Mouse (Mus musculus) adrenal gland (tissue): ENCODE results near the gene Insr.

ENCODE experiments used
- intact Hi-C: fragments of 180-260 bp; cut with DNase I; formaldehyde crosslinking; loops from one replicate; pipeline ENCODE4 v1.15.1; 2025

Gene Insr

DNA sequence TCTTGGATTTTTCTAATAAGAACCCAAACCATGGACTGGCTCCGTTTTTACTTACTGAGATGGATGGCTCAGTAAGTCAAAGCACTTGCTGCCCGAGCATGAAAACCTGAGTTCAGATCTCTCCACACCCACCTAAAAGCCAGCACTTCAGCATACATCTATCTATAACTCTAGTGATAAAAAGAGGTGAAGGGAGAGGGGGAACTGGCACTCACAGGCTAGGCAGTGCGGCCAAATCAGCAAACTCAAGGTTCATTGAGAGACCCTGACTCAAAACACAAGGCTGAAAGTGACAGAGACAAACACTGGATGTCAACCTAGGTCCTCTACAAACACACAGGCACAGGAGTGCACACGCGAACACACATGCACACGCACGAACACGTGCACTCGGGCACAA is 2.2 kb downstream of the Insr start:
- intact Hi-C loops: loop anchor here (5.0 kb wide), 2 partner anchors 35 to 55 kb away; no protein-coding TSS in a partner anchor

DNA sequence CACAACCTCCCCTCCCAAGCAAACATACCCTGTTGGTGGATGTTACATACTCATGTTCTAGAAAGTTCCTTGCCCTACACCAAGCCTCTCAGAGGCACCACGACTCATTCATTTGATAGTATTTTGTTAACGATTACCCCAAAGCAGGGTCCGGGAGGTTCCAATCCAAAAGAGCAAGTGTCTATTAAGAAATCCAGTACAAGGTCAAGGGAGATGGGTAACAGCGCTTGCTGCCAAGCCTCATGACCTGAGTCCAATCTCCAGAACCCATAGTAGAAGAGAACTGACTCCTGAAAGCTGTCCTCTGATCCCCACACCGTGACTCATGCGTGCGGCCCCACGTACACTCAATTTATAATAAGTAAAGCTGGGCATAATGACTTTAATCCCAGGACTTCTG is 3.4 kb downstream of the Insr start:
- intact Hi-C loops: loop anchor here (5.0 kb wide), 2 partner anchors 34 to 54 kb away; no protein-coding TSS in a partner anchor

DNA sequence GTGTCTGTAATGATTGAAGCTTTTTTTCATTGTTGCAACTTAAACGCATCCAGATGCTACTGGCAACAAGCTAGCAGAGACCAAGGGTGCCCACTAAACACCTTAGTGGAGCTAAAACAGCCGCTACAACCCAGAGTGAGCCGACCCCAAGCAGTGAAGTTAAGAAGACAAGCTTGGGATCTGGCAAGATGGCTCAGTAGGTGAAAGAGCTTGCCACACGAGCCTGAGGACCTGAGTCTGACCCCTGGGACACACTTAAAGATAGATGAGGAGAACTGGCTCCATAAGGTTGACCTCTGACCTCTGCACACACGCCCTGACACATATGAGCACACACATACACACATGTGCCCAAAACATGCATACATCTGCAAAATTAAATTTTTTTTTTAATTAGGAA is 4.2 kb downstream of the Insr start:
- intact Hi-C loops: loop anchor here (5.0 kb wide), 2 partner anchors 33 to 53 kb away; no protein-coding TSS in a partner anchor

DNA sequence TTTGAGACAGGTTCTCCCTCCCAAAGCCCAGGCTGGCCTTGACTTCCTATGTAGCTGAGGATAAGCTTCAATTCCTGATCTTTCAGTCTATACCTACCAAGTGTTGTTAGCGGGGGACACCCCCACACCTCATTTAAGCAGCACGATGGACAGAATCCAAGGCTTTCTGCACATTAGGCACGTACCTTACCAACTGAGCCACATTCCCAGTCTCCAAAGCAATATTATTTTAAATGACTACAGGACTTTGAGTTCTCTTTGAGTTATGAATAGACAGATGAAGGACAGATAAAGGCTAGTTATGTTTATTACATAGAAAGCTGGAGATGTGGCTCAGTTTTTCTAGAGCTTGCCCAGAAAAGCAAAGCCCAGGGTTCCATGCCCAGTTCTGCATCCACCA is 5.6 kb downstream of the Insr start:
- intact Hi-C loops: no loop called here

DNA sequence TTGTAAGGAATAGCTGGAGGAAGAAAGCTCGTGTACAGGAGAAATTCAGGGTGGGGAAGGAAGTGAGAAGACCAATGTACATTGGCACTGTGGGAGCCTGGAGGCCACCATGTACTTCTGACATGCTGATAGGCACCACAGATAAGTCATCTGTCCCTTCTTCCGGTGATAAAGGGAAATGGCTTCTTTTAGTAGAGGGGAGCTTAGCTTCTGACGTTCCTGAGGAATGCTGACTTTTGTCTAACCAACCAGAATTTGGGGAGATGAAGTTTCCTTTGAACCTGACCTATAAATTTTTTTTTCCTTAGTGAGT is 12.0 kb downstream of the Insr start:
- intact Hi-C loops: no loop called here

DNA sequence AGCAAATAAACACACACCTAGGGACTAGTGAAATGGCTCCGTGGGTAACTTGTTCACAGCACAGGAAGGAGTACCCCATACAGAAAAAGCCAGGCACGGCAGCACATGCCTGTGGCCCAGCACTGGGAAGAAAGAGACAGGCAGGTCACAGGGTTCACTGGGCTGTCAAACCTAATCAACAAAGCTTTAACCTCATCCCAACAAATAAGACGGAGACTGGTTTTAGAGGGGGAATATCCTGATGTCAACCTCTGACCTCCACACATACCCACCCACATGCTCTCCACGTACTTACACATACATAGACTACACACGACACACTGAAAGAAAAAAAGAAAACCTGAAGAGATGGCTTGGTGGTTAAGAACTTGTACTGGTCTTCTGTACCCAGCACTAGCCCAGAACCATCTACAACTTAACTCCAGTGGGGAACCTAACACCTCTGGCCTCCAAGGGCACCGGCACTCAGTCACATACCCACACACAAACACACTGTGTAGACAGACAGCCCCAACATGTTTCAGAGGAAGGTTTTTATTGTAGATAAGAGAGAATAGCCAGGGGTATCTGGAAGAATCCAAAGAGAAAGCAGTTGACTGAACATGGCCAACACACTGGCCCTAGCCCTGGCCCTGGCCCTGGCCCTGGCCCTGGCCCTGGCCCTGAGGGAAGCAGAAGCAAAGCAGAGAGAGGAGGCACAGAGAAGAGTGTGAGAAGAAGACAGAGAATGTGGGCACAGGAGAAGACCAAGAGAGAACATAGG is 12.6 kb downstream of the Insr start:
- intact Hi-C loops: no loop called here

DNA sequence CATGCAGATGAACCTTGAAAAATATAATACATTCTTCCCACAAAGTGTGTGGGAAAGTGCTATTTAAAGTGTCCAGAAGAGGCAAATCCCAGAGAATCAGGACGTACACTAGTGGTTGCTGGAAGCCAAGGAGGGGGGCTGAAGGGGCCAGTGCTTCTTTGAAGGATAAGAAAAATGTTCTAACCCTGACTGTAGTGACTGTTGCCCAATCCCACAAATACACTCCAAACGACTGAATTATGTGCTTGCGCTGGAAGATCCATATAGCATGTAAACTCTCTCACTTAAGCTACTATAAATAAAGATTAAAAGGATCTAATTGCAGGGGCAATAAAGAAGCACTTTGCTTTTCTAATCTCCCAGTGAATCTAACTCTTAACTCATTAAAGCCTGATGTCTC is 14.2 kb downstream of the Insr start:
- intact Hi-C loops: no loop called here

DNA sequence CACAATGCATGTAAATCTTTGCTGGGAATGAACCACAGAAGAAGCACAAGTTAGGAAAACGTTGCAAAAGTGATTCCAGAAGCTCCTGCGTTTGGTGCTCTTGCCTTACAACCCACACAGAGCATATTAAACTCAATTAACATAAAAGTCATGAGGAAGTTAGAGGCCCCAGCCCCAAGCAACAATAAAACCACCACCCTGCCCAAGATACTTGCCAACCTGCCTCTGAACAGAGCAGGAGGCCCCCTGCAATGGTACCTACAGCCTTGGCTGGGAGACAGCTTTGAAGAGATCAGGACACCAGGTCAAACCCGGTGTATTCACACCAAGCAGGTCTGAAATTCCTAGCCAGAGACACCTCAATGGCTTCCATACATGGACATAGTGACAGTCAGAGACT is 16.6 kb downstream of the Insr start:
- intact Hi-C loops: loop anchor here (5.0 kb wide), 1 partner anchor 40 kb away; no protein-coding TSS in a partner anchor

DNA sequence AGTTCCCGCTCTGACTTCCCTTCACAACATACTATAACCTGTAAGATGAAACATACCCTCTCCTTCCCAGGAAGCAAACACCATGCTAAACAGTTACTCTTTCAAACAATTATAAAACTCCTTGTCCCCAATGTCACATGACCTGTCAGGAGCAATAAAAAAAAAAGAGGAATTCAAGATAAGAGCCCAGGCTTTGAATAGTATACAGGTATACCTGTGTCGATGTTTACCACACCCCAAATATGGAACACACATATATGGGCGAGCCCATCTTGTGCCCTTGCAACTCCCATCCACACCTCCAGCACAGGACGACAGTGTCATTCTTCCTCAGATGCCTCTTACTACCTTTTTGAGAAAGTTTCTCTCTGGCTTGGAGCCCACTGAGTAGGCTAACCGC is 18.3 kb downstream of the Insr start:
- intact Hi-C loops: loop anchor here (5.0 kb wide), 1 partner anchor 39 kb away; no protein-coding TSS in a partner anchor

DNA sequence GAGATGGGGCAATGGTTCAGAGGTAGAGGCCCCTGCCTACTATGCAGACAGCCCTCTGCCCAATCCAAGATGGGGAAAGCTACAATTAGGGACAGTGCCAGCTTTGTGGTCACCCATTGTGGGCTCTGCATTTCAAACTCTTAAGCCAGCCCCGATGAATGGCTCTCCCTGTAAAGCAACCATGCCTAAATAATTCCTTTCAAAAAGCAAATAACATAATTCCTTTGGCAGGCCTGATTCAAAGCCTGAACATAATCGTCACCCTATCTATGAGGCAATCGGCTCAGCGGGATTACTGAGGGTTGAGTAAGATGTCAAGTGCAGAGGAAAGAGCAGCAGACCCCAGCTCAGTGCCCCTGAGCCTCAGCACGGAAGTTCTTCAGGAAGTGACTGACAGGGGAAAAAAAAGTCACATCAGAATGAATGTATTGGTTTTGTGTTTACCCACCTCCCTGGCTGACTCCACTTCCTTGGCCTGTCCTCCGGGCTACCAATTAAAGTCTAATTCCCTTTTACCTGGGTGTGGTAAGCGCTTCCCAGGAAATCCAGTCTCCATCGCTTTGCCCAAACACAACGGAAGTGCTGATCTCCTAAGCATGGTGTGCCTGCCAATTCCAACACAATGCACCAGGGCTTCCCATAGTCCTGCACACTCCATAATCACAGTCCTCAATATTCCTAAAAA is 19.1 kb downstream of the Insr start:
- intact Hi-C loops: loop anchor here (5.0 kb wide), 1 partner anchor 38 kb away; no protein-coding TSS in a partner anchor

DNA sequence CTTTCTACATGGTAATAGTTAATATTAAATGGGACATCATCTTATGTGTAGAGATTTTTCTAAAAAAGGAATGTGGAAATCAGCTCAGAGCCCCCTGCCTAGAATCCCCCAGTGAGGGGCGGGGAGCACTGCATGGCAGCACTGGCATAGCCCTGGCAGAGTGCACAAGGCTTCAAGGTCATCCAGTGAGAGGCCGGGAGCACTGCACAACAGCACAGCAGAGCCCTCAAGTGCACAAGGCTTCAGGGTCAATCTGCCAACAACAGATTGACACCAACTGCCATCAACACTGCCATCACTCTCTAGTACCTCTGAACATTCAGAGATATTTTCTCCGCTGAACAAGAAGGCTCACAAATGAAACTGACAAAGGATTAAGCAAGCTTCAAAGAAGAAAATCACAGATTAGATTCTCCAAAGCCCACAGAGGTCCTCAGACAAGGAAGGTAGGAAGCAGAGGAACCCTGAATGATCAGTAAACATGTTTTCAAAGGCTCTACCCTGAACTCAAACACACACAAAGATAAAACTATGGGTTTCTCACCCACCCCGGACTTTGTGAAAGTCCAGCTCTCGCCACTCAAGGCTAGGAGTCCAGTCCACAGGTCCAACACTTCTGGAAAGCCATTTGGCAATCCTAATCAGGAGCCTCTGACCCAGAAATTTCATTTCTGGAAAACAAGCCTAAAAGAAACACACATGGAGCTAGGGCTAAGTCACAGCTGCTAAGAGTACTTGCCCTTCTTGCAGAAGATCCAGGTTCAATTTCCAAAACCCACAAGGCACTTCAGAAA is 23.1 kb downstream of the Insr start:
- intact Hi-C loops: no loop called here

DNA sequence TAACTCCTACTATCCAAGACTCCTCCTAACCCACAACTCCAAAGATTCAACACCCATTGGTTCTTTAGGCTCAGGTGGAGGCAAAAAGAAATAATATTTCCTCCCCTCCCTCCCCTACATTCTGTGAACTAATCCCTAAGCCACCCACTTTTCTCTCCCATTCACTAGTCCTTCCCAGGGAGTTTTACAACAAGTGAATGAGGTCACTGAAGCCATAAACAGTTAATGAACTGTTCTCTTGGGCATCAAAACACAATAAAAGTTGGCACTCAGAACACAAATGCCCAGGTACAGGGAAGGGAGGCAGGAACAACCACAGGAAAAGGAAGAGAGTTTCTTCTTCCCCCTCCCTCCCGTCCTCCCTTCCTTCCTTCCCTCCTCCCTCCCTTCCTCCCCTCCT is 24.1 kb downstream of the Insr start:
- intact Hi-C loops: no loop called here

DNA sequence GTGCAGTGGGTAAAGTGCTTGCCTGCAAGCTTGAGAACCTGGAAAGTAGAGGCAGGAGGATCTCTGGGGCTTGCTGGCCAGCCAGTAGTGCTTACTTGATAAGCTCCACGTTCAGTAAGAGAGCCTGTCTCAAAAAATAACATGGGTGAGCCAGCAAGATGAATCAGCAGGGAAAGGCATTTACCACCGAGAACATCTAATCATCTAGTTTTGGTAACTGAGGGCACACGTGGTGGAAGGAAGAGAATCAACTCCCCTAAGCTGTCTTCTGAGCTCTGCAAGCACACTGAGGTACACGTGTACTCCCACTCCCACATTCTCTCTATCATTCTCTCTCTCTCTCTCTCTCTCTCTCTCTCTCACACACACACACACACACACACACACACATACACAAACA is 26.2 kb downstream of the Insr start:
- intact Hi-C loops: no loop called here

DNA sequence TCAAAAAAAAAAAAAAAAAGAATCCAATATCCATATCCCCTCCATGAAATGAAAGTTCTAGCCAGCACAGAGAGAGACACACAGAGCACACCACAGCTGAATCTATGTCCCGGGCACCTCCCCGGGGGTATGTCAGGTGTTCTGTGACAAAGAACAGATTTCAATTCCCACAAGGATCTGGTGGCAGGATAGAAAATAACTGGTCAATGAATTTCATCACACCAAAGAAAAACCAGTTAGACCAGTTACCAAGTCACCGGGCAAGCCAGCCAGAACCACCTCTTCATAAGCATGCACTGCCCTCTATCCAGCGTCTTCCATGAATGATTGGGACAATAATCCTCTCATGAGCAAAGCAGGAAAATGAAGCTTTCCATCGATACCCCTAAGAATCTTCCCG is 26.8 kb downstream of the Insr start:
- intact Hi-C loops: no loop called here

DNA sequence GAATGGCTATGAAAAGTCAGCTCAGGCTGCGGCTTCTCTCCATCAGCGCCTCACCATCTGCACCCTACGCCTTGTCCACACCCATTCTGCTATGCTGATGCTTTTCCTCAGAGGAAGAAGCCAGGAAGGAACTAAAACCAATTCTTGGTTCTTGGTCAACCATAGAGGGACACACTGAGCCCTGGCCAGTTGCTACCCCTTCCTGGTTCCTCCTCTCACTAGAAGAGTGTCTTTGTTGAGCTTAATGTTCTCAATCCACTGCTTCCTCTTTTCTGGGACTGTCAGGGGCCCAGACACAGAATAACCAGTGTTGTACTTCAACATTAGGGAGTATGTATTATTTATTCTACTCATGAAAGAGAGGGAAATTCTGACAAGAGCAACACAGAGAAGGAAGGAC is 28.3 kb downstream of the Insr start:
- intact Hi-C loops: no loop called here

DNA sequence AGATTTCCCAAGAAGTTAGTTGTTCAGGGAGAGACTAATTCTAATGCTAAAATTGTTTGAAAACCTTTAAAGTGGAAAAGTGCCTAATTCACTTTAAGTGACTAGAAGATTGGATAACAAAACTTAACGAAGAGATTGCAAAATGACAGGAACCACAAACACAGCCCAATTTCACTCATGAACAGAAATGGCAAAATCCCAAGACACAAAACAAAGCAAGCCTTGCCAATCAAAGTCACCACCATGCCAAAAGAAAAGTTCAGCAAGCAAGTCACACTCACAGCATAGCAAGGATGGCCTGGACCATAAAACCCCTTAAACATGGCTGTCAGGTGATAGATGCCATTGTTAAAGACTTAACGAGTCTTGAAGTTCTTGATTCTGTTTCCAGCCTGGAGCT is 29.5 kb downstream of the Insr start:
- intact Hi-C loops: no loop called here

DNA sequence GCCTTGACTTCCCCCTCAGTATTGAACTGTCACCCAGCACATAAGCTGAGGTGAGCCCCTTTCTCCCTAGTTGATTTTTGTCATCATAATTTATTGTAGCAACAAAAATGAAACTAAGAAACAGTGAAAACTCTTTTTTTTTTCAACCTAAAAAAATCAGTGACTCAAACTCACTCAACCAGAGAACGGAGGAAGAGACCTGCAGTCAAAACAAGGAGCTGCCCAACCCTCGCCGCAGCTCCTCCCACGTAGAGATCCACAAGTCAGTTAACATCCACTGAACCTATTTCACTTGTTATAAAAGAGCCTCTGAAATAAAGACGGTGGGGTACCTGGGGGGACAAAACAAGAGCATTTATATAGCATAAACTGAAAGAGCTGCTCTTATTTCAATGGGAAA is 30.7 kb downstream of the Insr start:
- intact Hi-C loops: no loop called here

DNA sequence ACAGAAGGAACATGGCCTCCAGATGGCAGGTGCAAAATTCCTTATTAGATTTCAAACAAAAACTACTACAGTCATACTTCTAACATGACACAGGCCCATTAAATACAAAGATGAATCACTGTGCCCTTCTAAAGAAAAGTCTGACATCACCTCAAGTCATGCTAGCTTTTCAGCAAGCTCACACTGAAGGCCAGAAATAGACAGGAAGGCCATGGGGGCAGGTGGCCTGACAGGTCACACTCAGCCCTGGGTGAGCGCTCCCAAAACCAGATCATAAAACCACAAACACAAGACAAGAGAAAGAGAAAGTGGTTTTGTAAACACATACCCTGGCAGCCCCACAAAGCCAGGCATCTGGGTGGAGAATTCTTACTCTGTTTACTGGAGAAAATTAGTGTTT is 32.3 kb downstream of the Insr start:
- intact Hi-C loops: no loop called here

DNA sequence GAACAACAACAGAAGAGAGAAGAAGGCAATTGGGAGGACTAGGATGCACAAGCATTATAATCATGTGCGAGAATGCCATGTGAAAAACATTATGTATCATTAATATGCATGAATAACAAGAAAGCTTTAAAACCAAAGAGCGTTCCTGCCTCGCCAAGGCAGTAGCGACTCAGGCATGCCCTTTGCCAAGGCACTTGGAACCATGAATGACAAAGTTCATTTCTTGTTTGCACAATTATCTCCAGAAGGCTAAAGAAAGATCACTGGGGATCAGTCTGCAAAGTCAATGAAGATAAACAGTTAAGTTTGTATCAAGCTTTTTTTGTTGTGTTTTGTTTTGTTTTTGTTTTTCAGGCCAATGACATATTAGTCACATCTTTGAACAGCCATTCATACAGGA is 36.2 kb downstream of the Insr start:
- intact Hi-C loops: loop anchor here (5.0 kb wide), 1 partner anchor 34 kb away; the partner anchor contains the start of gene Insr

DNA sequence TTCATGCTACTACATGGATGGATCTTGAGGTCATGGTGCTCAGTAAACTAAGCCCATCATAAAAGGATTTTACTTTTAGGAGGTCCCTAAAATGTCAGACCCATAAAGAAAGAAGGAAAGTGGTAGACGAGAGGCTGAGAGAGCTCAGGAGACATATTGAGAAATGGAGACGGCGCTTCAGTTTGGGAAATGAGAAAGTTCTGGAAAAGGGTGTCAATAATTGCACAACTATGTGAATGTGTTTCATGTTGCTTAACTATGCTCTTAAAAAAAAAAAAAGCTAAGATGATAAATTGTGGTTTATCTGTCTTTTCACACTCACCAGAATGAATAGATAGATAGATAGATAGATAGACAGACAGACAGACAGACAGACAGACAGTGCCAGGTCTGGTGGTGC is 38.7 kb downstream of the Insr start:
- intact Hi-C loops: loop anchor here (5.0 kb wide), 1 partner anchor 37 kb away; the partner anchor contains the start of gene Insr

DNA sequence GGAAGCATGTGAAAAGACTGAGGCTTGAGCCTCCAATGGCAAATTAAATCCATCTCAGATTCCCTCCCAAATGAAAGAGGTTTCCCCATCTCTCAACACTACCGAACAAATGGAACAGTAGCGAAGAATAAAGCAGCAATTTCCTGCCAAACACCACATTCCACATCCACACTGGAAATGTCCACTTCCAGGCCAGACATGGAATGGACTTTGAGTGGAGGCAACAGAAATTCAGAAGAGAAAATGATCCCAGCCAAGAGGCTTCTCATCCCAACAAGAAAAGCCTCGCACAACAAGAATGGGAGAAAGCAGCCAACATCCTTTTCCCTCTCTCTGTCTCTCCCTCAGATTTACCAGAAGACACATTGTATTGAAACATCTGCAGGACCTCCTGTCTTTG is 39.8 kb downstream of the Insr start:
- intact Hi-C loops: loop anchor here (5.0 kb wide), 1 partner anchor 38 kb away; the partner anchor contains the start of gene Insr

DNA sequence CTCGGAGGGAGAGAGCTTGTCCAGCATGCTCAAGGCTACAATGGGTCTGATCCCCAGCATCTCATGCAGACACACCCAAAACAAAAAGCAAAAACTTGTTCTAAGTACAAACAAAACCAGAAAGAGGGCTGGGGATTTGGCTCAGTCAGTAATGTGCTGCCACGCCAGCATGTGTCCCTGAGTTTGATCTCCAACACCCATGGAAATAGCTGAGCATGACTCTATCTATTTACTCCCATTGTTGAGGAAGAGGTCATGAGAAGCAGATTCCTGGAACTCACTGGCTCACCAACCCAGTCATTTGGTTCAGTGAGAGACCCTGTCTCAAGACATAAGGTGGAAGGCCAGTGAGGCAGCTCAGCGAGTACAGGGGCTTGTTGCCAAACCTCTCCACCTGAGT is 40.6 kb downstream of the Insr start:
- intact Hi-C loops: no loop called here
